Mouse (Mus musculus): Measurements from ENCODE around the gene Mrps18b.

Mrps18b gene

DNA sequence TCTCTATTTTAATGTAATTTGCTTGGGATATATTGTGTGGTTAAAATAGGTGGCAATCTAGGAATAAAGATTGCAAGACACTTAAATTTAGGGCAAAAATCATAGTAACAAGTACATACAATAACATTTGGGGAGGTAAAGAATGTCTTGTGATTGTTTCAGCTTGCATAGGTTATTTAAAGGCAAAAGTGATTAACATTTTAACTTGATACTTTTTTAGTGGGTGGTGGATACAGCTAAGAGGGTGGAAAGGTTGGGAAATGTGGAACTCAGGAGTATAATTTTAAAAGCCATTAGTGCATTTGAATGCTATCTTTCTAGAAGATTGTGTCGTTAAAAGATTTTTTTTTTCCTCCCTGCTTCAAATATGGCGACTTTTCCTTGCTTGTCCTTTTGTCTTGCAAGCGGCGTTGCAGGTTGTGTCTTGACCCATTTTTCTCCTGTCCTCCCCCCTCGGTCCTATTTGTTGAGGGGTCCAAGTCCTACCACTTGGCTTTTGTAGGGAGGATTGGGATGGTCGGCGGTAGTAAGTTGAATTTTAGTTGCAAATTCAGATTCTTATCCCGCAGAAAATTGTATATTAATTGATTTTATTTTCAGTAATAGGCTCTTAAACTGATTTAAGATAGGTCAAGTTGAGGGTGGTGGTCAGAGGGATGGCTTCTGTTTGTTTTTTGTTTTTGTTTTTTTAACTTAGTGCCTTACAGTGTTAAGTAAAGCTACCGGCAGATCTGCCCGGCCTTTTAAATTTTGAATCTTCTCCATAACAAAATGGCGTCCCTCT, 2.3 kb upstream of the Mrps18b start:
- no peak for DNase-seq (ENCODE audit: low spot score)

DNA sequence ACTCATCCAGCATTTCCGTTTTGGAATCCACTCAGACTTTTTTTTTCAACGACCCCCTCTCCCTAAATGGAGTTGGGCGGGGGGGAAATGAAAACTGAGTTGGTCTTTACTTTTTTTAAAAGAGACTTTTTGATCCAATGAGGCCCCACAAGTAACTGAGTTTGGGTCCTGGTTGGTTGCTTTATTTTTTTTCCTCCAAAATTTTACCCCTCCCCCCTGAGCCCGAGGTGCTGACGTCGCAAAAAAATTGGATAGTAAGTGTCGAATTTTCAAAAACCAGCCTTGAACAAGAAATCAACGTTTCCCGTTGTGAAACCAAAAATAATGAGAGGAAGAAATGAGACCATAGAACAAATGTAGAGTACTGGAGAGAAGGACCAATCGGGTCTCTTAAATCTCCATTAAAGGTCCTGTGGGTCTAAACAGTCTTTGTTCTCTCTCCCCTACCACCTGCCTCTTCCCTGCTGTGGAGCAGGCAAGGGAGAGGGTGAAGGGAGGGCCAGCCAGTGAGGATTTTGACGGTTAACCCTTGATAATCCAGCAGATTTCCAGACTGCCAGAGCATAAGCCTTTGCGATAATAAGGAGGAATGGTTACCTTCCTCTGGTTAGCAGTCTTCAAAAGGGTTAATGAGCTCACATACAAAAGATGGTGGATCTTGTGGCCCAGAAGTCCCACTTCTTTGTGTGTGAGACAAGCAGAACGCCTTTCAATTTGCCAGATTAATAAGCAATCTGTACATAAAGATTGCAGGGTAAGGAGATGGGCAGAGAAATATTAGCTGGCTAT, 1.5 kb upstream of the Mrps18b start:
- DNase-seq (ENCODE audit: low spot score) = no peak

GRCm38 (mm10) chr17:35917143-35917462, 914 bp upstream of the Mrps18b start:
- DNase-seq (ENCODE audit: low spot score) = no peak

- no peak for DNase-seq (ENCODE audit: low spot score)
Observed at GRCm38 (mm10) chr17:35915538-35916296, 472 bp downstream of the Mrps18b start.

DNA sequence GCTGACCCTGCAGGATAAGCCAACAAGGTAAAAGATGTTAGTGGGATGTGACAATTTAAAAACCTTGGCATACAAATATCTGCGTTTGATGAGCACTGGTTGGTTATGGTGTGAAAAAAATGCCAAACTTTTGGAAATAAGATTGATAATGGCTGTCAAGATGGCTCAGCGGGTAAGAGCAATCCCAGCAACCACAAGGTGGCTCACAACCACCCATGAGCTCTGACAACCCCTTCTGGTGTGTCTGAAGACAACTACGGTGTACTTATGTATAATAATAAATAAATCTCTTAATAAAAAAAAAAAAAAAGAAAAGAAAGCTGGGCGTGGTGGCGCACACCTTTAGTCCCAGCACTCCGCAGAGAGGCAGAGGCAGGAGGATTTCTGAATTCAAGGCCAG, 1.2 kb downstream of the Mrps18b start:
- DNase-seq (ENCODE audit: low spot score) = no peak

- peak; percentile 99 for DNase-seq (ENCODE audit: low spot score)
Observed at GRCm38 (mm10) chr17:35909919-35910369, 6.2 kb downstream of the Mrps18b start, which contains the start of gene Atat1. Gene Atat1 (minus strand): TSS chr17:35910075.

DNA sequence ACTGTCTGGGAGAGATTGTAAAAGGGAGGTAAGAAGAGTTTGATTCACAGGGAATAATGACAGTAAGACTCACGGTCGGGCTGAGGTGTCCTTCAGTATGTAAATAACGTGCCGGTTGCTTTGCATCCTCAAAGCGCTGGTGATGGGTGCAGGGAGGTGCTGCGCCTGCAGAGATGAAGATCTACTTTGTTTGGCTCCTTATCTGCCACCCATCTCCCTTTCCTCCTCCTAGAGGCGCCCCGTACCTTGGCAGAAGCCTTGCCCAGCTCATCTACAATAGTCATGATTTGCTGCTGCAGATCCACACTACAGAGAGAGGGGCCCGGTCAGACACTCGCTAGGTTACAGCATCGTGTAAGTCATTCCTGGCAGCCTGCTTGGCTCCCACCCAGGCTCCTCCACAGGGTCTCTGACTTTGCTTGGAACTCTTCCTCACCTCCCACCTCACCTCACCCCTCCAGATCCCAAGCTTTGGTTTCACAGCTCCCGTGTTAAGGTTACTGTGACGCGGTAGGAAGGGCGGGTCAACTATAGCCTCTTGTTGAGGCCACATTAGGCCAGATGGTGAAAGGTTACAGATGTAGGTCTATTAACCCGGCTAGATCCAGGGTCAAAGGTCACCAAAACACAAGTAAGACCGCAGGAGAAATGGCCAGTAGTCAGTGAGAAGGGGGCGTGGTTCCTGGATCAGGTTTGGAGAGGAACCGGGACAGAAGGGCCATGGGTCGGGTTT, 6.8 kb downstream of the Mrps18b start:
- DNase-seq (ENCODE audit: low spot score) = no peak

DNA sequence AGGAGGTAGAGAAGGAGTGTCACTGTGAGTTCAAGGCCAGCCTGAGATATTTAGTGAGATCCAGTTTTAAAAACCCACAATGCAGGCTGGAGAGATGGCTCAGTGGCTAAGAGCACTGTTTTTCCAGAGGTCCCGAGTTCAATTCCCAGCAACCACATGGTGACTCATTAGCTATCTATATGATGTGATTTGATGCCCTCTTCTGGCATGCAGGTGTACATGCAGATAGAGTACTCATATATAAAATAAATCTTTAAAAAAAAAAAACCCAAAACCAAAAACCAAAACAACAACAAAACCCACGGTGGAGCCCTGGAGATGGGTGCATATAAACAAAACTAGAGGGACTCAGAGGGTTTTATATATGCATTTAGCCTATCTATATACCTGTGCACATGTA, 8.6 kb downstream of the Mrps18b start:
- DNase-seq (ENCODE audit: low spot score) = no peak

- no peak for DNase-seq (ENCODE audit: low spot score)
Observed at GRCm38 (mm10) chr17:35905587-35905986, 10.6 kb downstream of the Mrps18b start.

- DNase-seq (ENCODE audit: low spot score) = no peak
Observed at GRCm38 (mm10) chr17:35903992-35904355, 12.2 kb downstream of the Mrps18b start.

GRCm38 (mm10) chr17:35903343-35903991, 12.7 kb downstream of the Mrps18b start:
- no peak for DNase-seq (ENCODE audit: low spot score)

DNA sequence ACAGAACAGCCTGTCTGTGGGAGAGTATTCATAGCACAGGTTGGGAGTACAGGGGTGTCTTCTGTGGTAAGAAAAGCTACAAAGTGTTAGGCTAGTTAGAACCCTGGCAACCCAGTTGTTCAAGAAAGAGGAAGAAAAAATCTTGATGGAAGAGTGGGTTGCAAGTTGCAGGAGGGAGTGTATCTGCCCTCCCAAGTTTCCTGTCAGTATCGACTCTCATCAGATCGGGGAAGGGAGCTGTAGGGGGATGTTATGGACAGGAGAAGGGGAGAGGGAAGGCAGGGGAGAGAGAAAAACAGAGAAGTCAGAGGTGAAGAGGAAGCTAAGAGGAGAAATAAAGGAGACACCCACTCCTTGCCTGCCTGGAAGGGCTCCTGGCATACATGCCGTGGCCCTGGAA, 15.6 kb downstream of the Mrps18b start:
- no peak for DNase-seq (ENCODE audit: low spot score)

DNA sequence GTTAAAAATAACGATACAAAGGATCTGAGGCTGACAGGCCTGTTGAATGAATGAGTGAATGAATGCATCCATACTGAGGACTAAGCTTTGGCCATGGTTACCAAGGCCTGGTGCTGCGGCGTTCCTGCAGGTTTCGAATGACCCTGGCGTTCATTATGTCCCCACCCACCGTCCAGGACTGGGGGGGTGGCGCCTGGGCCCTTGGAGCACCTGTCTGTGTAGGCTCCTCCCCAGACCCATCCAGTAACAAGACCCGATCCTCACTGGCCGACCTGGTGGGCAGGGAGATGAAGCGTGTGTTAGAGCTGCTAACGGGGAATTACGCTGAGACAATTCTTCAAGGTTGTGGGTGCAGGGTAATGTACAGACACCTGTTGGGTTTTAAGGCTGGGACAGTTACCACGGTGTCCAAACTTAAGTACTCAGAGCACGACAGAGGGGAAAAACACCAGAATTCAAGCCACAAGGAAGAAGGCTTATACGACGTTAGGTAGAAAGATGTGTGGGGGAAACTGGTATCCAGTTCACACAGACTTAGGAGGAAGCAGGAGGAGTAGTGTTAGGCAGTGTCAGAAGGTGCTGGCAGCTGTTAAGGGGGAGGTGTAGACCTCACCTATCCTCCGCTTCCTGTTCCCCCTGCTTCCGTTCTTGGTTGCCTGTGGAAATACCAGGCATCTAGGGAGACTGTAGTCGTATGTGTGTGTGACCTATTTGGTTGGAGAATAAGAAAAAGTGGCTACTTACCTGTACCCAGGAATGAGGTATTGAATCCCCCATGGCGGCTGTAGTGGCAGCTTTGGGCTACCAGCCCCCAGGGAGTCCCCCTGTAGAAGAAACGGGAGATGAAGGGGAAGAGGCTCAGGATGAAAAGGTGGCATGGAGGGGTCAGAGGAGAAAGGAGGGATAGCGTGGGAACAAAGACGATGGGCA, 18.3 kb downstream of the Mrps18b start:
- no peak for DNase-seq (ENCODE audit: low spot score)

DNA sequence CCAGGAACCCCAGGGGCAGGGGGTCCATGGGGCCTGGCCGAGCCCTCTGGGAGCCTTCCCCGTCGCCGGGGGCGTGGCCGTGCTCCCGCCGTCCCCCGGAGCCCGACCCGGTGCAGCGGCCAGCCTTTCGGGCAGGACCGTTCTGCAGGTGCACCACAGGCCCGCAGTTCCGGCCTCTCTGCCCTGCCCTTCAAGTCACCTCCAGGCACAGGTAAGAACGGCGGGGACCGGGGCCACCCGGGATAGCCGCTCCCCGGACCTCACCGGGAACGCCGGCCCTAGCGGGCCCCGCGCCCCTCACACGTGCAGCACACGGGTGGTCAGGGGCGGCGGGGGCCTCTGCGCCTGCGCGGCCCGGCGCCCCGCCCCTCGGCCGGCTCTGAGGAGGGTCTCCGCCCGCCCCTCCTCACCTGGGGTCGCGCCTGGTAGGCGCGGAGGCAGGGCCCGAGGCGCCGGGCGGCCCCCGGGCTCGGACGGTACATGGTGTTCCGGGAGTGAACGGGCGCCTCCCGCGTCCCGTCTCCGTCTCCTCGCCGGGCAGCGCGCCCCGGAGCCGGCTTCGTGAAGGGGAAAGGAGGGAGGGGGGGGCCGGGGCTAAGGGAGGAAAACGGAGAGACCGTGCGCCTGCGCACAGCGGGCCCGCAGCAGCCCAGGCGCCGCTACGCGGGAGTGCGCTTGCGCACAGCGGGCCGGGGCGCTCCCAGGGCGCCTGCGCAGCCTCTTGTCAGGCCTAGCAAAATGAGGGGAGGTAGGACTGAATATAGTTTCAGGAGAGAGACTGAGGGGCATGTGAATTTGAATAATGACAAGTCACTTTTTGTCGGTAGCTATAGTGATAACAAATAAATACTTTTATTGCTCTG, 19.2 kb downstream of the Mrps18b start, which contains the start of gene 2310061I04Rik:
2310061I04Rik (minus strand) TSS at position 651 of the 863 bp plus-strand sequence.
- DNase-seq (ENCODE audit: low spot score) = peak; percentile 92

DNA sequence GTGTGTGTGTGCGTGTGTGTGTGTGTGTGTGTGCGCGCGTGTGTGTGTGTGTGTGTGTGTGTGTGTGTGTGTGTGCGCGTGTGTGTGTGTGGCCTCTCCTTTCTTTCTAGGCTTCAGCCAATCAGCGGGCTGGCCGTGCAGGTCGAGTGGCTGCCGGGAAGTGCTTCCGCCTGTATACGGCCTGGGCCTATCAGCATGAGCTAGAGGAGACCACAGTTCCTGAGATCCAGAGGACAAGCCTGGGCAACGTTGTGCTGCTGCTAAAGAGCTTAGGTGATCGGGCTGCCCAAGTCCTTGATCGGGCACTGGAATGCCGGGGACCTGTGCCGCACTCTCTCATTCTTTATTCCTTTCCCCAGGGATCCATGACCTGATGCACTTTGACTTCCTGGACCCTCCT, 28.5 kb downstream of the Mrps18b start:
- no peak for DNase-seq (ENCODE audit: low spot score)

GRCm38 (mm10) chr17:35883777-35884176, 32.4 kb downstream of the Mrps18b start:
- no peak for DNase-seq (ENCODE audit: low spot score)

- DNase-seq (ENCODE audit: low spot score) = no peak
Observed at GRCm38 (mm10) chr17:35882924-35883323, 33.3 kb downstream of the Mrps18b start.

DNA sequence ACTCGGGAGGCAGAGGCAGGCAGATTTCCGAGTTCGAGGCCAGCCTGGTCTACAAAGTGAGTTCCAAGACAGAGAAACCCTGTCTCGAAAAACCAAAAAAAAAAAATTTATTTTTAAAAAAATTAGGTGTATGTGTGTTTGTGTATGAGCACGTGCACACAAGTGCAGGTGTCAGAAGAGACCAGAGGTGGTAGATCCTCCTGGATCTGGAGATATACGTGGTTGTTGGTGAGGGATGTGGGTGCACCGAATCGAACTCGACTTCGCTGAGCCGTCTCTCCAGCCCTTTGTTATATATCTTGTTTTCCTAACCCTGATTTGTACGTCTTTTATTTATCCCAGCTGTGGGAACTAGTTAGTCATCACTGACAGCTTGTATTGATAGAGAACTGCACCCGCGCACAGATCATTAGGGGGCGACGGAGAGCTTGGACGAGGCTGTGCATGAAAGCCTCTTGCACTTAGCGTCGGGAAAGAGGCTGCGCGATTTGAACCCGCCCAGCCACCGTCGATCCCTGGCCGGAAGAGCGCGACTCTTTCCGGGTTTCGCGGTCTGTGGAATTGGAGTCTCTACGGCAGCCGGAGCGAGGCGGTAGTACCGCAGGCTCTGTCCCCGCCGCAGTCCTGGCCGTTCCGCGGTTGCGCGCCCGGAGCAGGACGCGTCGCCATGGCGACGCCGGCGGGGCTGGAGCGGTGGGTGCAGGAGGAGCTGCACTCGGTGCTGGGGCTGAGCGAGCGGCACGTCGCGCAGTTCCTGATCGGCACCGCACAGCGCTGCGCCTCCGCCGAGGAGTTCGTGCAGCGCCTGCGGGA, 36.7 kb downstream of the Mrps18b start, which contains the start of gene Dhx16:
Dhx16 (plus strand) TSS at position 575 of the 813 bp plus-strand sequence.
- peak; percentile 98 for DNase-seq (ENCODE audit: low spot score)
